Mouse (Mus musculus) embryonic facial prominence, embryonic 11.5 days (tissue): ENCODE measurements around the gene Pdcd10. TPM values are rescaled to one million over a fixed set of nuclear protein-coding genes. Genes with fewer than 3 reads are reported as not detected.

Source experiments
- ATAC-seq: fragments of 200-750 bp; cut with Nextera tagmentation; replicated peaks from 2 replicates; pipeline ENCODE4 v1.8.0; 2017; ENCODE audit warnings: low read depth; ENCODE audit not compliant: insufficient number of reproducible peaks, low FRiP score, low TSS enrichment
- DNase-seq: peaks from one replicate; pipeline ENCODE4 v3.0.0-alpha.2; 2015; ENCODE audit warnings: low spot score
- H3K27ac ChIP-seq: fragments of 300-500 bp; sonication (generic); replicated peaks from 2 replicates; pipeline ENCODE4 v1.5.1; 2014; ENCODE audit warnings: mild to moderate bottlenecking, low read depth, low read length, control low read depth
- H3K27me3 ChIP-seq: fragments of 300-500 bp; sonication (generic); 2 replicates; pipeline ENCODE4 v1.6.1; 2014; ENCODE audit warnings: mild to moderate bottlenecking, low read length, moderate library complexity, mixed read lengths; ENCODE audit not compliant: control insufficient read depth, insufficient read depth
- H3K36me3 ChIP-seq: fragments of 300-500 bp; sonication (generic); replicated peaks from 2 replicates; pipeline ENCODE4 v1.6.1; 2014; ENCODE audit warnings: low read depth, mild to moderate bottlenecking, low read length, moderate library complexity, mixed read lengths; ENCODE audit not compliant: control insufficient read depth, insufficient read depth
- H3K4me1 ChIP-seq: fragments of 300-500 bp; sonication (generic); 2 replicates; pipeline ENCODE4 v1.6.1; 2014; ENCODE audit warnings: low read length, mixed read lengths; ENCODE audit not compliant: control insufficient read depth, insufficient read depth
- H3K4me2 ChIP-seq: fragments of 300-500 bp; sonication (generic); 2 replicates; pipeline ENCODE4 v1.6.1; 2014; ENCODE audit warnings: low read depth, mild to moderate bottlenecking, control low read depth, low read length, moderate library complexity
- H3K4me3 ChIP-seq: fragments of 300-500 bp; sonication (generic); 2 replicates; pipeline ENCODE4 v1.5.1; 2014; ENCODE audit warnings: low read depth, low read length, control low read depth
- H3K9ac ChIP-seq: fragments of 300-500 bp; sonication (generic); replicated peaks from 2 replicates; pipeline ENCODE4 v1.6.1; 2014; ENCODE audit warnings: mild to moderate bottlenecking, control low read depth, low read length
- H3K9me3 ChIP-seq: fragments of 300-500 bp; sonication (generic); replicated peaks from 2 replicates; pipeline ENCODE4 v1.6.1; 2016; ENCODE audit warnings: mild to moderate bottlenecking, low read length, inconsistent platforms, mixed read lengths; ENCODE audit not compliant: control insufficient read depth
- WGBS: fragments of 180-500 bp; shearing (Covaris S2); extraction: QIAGEN DNeasy Blood & Tissue Kit; methylation state at CpG from one replicate; pipeline ENCODE4 v1.1.7; 2014; 5-methylcytosine and 5-hydroxymethylcytosine counted together
- polyA plus RNA-seq: library from polyadenylated mRNA; unstranded; fragments of >200 nt; fragmentation: Nextera tagmentation; extraction: Ambion mirVana; gene quantifications from 2 replicates; pipeline ENCODE4 v1.2.1, GENCODE M21; 2014

The Pdcd10 gene
- polyA plus RNA-seq, 1 experiment from 2014 or later = 109 TPM

DNA sequence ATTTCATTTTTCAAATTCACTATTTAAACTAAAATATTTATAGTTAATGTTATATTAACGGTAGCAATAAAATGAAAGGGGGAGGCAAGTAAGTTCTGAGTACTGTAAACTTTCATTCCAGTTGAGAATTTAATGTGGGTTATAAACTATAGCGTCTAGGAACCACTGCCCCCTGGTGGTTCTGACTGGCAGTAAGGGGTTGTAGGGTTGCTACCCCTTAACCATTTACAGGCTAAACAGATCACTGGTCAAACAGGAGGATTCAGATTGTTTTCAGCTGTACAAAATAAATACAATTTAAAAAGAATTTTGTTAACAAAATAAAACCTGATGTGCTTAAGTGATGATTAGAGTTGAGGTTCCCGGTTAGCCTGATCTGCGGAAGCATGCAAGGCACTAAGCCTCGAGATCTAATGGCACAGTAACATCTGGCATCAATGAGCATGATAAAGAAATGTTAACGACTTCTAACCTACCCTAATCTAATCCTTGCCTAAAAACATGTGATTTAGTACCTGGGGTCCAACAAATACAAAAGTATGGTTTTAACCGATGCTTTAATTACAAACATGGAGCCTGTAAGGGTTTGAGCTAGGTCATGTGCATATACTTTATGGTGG, 38.9 kb downstream of the Pdcd10 start:
- Histone ChIP-seq H3K4me2 (no peak overlapping the region), H3K4me3 (no peak overlapping the region), H3K9ac (no peak overlapping the region), H3K9me3 (no peaks in the 10 kb centered on the region), H3K4me1 (no peaks in the 10 kb centered on the region), H3K27ac (no peak overlapping the region), H3K27me3 (no peaks in the 10 kb centered on the region), H3K36me3 (no peaks in the 10 kb centered on the region)
- 46% methylated on average over 7 of the region's 7 CpGs for WGBS
- ATAC-seq = no peak
- DNase-seq = peak; percentile 71

DNA sequence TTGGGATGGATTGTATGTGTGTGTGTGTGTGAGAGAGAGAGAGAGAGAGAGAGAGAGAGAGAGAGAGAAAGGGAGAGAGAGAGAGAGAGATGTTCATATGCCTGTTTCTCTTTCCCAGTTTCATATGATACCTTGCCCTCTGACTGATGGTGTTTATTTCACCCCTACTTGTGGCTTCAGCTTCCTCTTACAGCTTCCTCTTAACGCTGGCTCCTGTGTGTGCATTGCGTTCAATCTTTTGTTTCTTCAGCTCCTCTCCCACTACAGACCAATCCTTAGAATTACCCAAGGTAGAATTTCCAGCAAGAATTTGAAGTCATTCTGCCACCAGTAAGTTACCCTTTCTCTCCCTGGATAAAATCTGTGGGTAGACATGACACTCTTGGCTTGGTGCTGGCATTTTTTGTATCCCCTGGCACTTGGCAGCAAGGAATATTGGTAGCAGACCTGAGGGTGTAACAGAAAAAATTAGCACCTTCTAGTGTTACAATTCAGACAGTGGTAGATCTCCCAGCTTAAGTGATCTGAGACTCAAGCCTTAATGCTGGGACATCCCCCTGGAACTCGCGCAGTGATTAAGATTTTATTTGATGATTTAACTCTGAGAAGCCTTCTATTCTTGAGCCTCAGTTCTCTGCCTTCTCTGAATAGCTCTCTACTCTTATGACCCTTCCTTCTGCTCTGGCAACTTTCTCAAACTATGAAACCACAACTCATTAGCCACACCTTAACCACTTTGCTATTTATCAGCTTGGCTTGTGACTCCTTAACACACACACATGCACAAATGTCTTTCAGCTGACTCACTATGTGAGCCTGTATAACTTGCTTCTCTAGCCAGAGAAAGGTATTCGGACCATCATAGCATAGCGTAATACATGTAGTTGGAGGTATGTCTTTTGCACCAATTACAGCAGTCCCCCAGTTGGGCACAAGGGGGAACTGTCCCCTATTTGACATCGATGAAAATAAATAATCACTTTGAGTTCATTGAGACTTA, 57.4 kb downstream of the Pdcd10 start:
- Histone ChIP-seq H3K4me1 (no peaks in the 10 kb centered on the region), H3K9me3 (no peaks in the 10 kb centered on the region), H3K36me3 (no peaks in the 10 kb centered on the region), H3K4me3 (no peak overlapping the region), H3K9ac (no peak overlapping the region), H3K27ac (no peak overlapping the region), H3K4me2 (no peak overlapping the region), H3K27me3 (no peaks in the 10 kb centered on the region)
- WGBS = 80% methylated on average over 7 of the region's 7 CpGs
- ATAC-seq (no peak), DNase-seq (no peak)

DNA sequence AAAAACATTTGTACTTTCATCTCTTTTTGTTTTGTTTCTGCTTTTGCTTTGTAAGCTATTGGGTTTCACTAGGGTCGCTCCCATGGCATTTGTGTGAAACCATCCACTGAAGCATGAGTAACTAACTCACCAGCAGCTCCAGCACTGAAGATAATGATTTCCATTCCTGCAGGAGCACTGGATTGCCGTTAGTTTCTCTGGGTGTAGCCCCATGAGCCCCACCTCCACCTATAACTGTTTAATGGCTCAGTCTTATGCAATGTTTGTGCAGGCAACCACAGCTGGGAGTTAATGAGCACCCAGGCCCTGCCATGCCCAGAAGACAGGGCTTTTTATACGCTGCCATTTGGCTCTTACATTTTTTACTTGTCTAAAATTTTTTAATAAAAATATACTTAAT, 63.7 kb downstream of the Pdcd10 start:
- H3K9me3 ChIP-seq = no peaks in the 10 kb centered on the region
- no peaks in the 10 kb centered on the region for H3K4me1 ChIP-seq
- no peak for DNase-seq
- no peak overlapping the region for H3K4me3 ChIP-seq
- WGBS = 51% methylated on average over 3 of the region's 3 CpGs
- H3K4me2 ChIP-seq = no peak overlapping the region
- H3K9ac ChIP-seq = no peak overlapping the region
- no peak overlapping the region for H3K27ac ChIP-seq
- H3K27me3 ChIP-seq = no peaks in the 10 kb centered on the region
- ATAC-seq = no peak
- no peaks in the 10 kb centered on the region for H3K36me3 ChIP-seq

DNA sequence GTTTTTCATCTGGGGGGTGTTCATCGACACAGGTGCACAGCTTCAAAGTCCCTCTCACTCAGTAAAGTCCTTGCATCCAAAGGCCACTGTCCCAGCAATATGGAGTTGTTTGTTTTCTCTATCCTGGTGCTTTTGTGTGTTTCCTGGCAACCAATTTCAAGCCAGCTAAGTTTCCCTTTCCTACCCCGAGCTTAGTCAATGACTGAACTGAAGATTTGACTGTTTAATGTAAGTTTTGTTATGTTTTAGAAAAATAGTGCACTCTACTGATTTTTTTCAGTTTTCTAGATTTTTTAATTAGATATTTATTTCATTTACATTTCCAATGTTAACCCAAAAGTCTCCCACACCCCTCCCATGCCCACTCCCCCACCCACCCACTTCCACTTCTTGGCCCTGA, 74.6 kb downstream of the Pdcd10 start, which contains the start of gene Wdr49:
Wdr49 (minus strand) TSS at position 101 of the 400 bp plus-strand sequence.
- Histone ChIP-seq H3K4me3 (no peak within 1 kb of the TSS), H3K27me3 (no peaks in the 10 kb centered on the region), H3K9ac (no peak within 1 kb of the TSS), H3K27ac (no peak within 1 kb of the TSS), H3K9me3 (no peaks in the 10 kb centered on the region), H3K4me2 (no peak within 1 kb of the TSS), H3K36me3 (no peaks in the 10 kb centered on the region), H3K4me1 (no peaks in the 10 kb centered on the region)
- DNase-seq (no peak), ATAC-seq (no peak)
- WGBS = 59% methylated on average over 2 of the region's 2 CpGs

DNA sequence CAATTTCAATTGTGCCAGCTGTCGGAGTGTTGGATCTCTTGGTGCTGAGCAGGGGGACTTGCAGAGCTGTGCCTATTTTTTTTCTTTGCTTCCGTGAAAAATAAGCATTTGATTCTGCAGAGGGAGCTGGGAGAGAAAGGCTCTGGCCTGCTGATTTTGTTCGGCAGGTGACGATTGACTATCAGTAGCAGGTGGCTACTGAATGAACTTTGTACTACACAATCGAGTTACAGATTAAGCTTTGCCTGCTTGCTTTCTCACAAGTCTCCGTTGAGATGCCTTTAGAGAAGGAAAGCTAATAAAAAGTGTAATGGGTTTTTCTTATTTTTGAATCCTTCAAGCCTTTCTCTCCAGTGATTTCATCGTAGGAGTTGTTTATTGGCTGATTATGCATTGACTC, 81.5 kb downstream of the Pdcd10 start:
- DNase-seq = no peak
- Histone ChIP-seq H3K27me3 (no peaks in the 10 kb centered on the region), H3K9ac (no peak overlapping the region), H3K27ac (no peak overlapping the region), H3K4me1 (no peaks in the 10 kb centered on the region), H3K9me3 (no peaks in the 10 kb centered on the region), H3K36me3 (no peaks in the 10 kb centered on the region), H3K4me3 (no peak overlapping the region), H3K4me2 (no peak overlapping the region)
- no peak for ATAC-seq
- 78% methylated on average over 7 of the region's 7 CpGs for WGBS

DNA sequence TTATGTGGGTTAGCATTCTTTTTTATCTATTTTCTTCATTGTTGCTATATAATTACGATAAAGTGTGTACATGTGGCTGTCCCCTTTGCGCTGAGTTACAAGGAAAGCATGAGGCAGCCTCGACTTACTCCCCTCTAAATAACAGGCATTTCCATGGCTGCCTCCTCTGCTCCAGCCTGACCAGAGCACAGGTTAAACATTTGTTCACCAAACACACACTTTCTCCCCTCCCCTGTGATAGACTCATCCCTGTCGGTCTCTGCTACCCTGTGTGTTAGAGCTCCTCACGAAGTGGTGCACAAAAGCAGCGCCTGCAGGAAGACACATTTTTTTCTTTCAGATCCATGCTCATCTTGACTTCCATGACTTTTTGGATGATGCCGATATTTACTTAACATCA, 82.0 kb downstream of the Pdcd10 start:
- H3K4me3 ChIP-seq = no peak overlapping the region
- WGBS = 82% methylated on average over 7 of the region's 7 CpGs
- no peak overlapping the region for H3K9ac ChIP-seq
- H3K9me3 ChIP-seq = no peaks in the 10 kb centered on the region
- ATAC-seq = no peak
- DNase-seq = no peak
- no peak overlapping the region for H3K4me2 ChIP-seq
- H3K4me1 ChIP-seq = no peaks in the 10 kb centered on the region
- H3K36me3 ChIP-seq = no peaks in the 10 kb centered on the region
- H3K27ac ChIP-seq = no peak overlapping the region
- no peaks in the 10 kb centered on the region for H3K27me3 ChIP-seq

DNA sequence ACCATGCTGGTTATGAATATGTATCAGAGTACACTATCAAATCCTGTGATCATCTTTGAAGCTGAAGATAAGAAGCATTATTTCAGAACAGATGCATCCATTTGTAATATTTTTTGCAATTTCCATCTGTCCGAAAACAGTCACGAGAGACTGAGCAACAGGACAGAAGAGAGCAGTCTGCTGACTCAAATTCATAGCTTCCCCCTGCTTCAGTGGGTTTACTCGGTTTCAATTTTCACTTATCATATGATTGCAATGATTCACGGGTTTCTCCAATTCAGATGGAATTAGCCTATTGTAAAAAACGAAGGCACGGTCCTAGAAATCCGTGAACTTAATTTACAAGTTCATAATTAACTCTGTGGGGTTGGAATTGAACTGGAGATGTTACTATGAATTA, 88.5 kb downstream of the Pdcd10 start:
- H3K36me3 ChIP-seq = no peaks in the 10 kb centered on the region
- ATAC-seq = no peak
- no peak overlapping the region for H3K4me3 ChIP-seq

More for the DNA sequence above, 88.5 kb downstream of the Pdcd10 start:
- no peak for DNase-seq
- no peaks in the 10 kb centered on the region for H3K9me3 ChIP-seq
- no peak overlapping the region for H3K9ac ChIP-seq
- no peaks in the 10 kb centered on the region for H3K4me1 ChIP-seq
- WGBS = 78% methylated on average over 7 of the region's 7 CpGs
- H3K27me3 ChIP-seq = no peaks in the 10 kb centered on the region
- H3K4me2 ChIP-seq = no peak overlapping the region
- H3K27ac ChIP-seq = no peak overlapping the region
